Mouse (Mus musculus) c-Kit-negative CD71-positive TER-119-positive erythroid progenitor cells, embryonic 14.5 days (primary cell): ENCODE results near the gene Sgcd.

Experiments used
- DNase-seq: peaks from one replicate; pipeline ENCODE4 v3.0.0-alpha.2; 2013; ENCODE audit warnings: low read depth, low spot score

Gene Sgcd

DNA sequence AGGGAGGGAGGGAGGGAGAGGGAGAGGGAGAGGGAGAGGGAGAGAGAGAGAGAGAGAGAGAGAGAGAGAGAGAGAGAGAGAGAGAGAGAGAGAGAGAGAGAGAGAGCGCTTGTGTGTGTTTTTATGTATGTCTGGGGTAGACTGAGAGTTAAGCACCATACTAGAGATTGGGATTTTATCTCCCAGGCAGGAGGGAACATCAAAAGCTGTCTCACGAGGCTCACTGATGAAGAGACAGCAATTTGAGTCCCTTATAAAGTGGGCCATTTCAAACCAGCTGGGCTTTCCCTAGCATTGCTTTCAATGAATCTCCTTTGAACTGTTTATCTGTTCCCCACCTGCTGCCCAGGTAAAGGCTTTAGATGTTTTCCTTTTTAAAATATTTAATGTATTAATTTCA lies 973.1 kb downstream of the Sgcd start:
- DNase-seq, result no peak

DNA sequence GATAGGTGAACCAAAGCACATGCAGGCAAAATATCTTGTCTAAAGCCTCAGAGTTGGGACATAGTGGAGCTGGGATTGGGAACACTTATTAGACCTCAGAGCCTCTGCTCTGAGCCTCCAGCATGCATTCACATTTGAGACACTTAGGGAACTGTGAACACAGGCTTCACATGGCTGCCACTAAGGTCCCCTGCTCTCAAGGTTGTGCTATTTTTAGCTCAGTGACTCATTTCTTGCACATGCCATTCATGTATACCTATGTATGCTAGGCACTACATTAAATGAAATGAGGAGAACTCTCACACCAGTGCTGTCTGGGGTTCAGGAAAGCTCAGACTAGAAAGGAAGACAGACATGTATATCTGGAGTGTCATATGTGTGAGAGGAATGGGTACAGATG lies 974.5 kb downstream of the Sgcd start:
- no peak for DNase-seq

DNA sequence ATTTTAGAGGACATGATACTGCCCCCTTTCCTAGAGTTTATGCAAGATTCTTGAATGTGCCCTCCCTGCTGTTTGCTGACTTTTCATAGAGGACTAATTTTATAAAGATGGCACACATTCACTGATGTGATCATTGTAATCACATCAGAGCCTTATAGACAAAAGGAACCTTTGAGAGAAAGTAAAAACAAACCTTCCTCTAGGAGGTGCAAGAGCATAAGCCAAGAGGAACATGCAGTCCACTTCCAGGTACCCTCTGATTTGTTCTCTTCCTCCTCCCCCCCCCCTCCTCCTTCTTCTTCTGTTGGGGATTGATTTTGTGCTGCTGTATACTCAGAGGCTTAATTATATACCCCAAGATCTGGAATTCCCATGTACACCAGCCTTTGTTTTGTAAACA lies 978.6 kb downstream of the Sgcd start:
- DNase-seq, result no peak

DNA sequence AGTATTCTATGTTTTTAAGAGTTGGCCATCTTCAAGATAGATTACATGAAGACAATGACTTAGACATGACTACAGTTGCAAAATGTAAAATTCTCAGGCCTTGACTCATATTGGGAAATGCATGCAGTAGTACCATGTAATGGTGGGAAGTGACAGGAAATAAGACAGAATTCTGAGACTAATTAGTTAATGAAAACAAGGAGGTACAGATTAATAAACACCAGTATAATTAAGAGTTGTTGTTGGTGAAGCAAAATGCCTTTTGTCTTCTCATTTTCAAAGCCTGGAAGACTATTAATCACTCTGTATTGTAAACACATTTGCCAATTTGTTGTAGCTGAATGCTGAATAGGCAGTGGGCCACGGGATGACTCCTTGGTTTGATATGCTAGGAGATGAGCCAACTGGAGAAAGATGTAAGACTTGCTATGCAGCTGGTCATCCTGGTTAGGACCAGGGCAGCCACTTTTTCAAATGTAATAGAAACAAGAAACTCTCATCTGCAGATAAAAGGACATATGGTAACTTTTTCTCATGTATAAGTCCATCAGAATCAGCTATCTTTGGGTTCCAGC lies 983.4 kb downstream of the Sgcd start:
- DNase-seq, result no peak

DNA sequence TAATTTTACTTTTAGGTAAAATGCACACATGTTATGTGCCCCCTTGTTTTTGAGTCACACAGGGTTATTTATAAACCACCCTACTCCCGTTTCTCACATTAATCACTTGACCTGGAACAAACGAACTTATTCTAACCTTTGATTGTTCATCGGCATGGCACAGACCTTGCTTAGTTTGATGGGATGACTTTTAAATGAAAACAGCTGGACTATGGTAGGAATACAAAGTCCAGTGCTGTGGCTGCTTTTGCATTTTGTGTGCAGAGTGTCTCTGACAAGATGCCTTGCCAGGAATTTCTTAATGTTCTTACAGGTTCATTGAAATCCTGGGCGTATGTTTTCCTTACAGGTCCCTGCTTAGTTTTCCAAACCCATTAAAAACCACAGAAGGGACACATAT lies 1049.5 kb downstream of the Sgcd start:
- DNase-seq, result no peak

DNA sequence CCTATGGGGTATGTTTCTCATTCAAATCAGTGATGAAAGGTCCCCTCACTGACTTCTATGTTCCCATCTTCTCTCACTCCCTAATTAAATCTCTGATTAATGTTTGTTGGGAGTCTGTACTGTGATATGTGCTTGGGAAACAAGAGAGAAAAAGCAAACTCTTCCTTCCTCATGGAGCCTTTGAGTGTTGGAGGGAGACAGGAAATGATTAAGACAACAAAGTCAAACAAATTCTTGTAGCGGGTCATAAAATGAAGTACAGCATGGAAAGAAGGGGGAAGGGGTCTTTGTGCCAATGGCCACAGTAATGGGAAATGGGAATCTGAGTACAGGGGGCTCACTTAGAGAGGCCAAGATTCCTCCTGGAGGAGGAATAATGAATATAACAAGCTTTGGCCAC lies 1063.8 kb downstream of the Sgcd start:
- no peak for DNase-seq

DNA sequence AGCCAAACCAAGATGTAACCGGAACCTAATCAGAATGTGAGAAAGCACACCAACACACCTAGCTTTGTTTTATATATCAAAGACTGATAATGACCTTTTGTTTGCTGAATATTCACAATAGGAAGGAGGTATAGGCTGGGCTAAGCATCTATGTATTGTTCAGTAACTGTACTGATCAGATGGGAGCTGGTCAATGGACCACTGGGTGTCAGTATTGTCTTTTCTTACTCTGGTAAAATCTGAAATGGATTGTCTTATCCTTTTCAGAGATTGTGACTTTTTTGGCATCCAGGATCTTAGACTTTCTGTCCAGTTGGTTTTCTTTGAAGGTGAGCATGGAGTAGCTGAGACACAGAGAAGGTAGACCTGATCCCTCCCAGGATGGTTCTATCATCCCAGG lies 1068.5 kb downstream of the Sgcd start:
- DNase-seq, result no peak

DNA sequence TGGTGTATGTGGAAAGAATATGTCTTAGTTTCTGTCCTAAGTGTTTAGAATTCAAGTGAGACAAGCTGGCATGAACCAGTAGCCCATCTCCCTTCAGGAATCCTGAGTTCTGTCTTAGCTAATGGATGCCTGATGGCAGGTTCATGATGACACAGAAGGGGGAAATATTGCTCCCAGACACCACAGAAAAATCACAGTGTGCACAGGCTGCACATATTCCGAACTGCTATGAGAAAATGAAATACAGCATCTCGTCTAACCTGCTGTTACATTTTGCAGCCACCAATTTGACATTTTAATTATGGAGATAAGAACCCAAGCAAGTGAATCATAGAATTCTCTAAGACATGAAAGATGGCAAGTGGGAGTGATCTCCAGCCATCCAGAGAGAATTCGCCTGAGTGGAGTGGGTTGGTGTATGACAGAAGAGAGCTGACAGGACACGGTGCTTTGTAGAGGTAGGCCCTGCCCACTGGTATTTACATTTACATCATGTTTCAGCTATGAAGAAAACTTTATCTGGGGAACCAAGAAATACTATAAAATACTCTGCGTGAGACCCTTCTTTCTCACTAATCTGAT lies 1076.0 kb downstream of the Sgcd start:
- no peak for DNase-seq

DNA sequence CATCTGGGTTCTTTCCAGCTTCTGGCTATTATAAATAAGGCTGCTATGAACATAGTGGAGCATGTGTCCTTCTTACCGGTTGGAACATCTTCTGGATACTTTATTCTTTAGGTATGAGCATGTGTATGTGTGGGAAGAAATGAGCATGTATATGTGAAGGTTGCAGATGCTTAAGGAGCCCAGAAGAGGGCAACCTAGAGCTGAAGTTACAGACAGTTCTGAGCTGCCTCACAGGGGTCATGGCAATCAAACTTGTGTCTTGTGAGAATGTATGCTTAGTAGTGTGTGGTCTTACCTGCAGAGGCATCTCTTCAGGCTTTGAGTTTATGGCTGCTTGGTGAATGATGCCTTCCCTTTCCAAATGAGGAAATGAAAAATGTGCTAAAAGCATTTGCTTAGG lies 1084.5 kb downstream of the Sgcd start:
- no peak for DNase-seq

DNA sequence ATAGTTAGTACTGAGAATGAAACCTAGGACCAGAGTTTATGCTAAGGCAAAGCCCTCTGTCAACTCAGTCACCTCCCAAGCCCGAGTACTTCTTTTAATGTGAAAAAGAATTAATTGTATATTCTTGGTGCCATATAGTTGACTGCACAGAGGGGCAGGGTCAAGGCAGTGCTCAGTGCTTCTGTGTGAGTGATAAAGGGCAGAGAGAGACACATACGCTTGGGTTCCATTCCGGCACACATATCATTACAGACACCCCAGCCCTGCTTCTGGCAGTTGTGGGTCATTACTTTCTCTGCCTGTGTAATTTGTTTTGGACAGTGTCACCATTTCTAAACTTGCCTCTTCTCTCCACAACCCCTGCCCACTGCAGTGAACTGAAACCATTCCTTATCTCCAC lies 1099.7 kb downstream of the Sgcd start:
- no peak for DNase-seq

DNA sequence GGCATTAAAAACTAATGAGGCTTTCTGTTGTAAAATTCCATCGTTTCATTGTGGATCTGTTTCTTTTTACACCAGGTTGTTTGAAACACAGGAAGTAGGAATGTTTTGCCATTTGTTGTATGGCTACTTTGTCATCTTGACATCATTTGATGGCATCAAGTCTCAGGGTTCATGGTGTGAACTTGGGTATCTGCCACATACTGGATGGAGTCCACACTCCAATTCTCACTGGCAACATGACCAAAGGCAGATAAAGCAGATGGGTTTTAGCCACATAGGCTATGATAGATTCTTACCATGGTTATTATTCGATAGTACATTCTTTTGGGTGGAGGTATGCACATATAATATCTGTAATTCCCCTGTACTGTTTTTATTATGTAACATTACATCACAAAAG lies 1106.3 kb downstream of the Sgcd start:
- no peak for DNase-seq

DNA sequence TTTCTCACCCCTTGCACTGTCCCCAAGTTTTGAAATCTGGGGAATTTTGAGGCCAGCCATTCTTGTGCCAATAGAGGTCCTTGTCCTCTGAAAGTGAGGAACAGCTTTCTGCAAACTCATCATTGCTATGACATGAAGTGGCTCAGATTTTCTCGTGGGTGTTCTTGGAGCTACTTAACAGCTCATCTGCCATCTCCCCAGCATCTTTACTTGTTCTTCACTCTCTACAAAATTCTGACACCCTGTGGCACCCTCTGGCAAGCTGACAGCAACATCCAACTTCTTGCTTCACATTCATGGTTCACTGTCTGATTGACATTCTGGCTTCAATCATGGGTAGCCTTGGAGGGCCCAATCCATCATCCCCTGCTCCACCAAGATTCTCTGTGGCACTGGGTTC lies 1113.0 kb downstream of the Sgcd start:
- DNase-seq, result no peak

DNA sequence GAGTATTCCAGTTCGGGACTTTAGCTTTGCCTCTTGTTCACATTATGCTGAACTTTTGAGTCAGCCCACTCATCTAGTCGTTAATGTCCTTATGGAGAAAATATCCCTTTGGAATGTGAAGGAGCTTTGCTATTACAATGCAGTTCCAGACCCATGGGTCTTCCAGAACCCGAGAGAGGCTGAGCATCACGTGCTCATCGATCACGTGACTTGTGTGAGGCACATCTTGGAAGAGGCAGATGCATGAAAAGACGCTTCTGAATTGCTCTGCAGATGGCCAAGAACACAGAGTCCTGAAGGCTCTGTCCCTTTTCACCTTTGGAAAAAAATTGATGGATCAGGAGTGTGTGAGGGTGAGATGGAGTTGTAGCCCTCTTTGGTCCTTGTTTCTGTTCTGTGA lies 1120.2 kb downstream of the Sgcd start:
- DNase-seq, result no peak

DNA sequence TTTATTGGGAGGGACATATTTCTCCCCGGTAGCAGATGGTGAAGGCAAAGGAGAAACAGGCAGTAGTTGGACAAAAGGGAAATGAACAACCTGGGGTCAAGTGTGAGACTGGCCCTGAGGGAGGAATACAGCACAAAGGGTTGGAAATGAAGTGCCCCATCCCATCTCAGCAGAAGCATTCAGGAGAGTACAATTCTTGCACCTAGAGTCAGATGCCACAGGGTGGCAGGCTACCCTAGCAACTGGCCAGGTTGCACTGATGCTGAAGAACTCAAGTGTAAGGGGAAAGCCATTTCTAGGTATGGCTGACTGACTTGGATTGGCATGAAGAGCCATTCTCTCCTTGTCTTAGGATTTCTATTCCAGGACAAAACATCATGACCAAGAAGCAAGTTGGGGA lies 1124.0 kb downstream of the Sgcd start:
- no peak for DNase-seq

DNA sequence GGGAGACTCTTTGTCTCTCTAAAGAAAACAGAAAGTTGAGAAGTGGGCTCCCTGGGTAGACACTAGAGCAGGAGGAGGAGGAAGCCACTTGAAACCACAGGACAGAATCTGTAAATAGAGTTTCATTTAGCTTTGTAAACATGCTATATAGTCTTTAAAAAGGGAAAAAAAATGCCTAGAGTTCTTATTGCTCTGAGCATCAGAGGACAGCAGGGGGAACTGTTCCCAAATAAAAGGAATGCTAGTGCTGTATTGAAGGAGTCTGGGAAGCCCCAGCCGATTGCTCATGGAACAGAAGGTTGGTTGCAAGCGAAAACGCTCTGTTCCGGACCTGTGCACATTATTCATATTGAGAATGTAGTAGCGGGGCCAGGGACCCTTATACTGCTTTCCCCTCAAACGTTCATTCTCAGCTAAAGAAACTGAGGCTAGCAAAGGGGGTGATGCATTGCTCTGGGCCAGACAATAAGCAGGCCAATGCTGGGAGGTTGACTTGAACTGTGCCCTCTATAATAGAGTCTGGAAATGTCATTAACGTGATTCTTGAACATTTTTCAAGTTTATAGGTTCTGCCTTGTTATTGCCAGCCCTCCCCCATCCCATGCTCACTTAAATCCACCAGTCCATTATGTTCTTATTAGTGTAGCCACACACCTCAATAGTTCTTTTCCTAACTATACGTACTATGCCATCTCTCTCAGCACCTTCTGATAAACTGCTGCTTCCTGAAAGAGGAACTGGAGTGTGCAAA lies 1140.4 kb downstream of the Sgcd start:
- no peak for DNase-seq

DNA sequence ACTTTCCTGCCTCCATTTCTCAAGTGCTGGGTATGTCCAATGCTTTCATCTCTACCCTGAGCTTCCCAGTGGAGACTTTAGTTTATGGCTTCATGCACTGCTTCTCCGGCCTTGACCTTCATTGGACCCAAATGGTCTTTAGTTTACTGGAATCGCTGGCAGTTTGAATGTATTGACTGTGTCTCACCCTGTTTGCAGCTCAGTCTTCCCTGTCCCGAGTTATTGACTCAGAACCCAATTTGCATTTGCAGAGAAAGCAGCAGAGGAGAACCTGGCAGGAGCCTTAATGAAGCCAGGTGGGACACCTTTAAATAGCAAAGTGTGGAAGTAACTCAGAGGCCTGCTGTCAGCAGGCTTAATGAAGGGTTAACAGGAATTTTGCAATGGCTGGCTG lies 1140.9 kb downstream of the Sgcd start:
- no peak for DNase-seq

DNA sequence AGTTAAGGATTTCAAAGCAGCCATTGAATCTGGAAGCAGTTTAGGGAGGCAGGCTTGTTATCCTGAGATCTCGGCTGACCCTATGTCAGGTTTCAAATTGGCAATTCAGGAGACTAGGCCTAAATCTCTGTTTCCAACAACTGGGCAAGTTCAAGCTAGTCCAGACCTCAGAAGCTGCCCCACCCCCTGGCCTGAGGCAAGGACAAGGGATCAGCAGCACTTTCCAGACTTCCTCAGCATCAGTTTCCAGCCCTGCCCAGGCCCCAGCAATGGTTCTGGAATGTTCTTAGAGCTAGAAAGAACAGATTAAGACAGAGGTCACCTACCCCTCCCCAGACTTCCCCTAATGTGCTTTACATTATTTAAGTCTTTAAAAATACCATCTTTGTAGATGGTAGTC lies 1142.1 kb downstream of the Sgcd start:
- no peak for DNase-seq
